16 mouse cellular contexts compared by ENCODE assay signal in genomic region chr5:115232516-115232915, GRCm38 (mm10). TPM values are rescaled to one million over a fixed set of nuclear protein-coding genes. Genes with fewer than 3 reads are reported as not detected.
"Had no signal": no experiment of that assay in that cellular context is flagged by ENCODE, and none has a peak within 500 bp of the region (broad histone marks: within the 10 kb centered on the region; RNA-seq: fewer than 3 reads in every experiment).

No protein-coding gene starts in this region.

- H3K9ac ChIP-seq: kidney, embryonic 15.5 days; limb, embryonic 13.5 days; liver, embryonic 12.5 days; liver, embryonic 15.5 days; lung, embryonic 15.5 days had no signal

- H3K4me3 ChIP-seq: limb, embryonic 13.5 days; liver, embryonic 12.5 days; liver, embryonic 15.5 days; lung, embryonic 15.5 days had no signal

- H3K27ac ChIP-seq: kidney, embryonic 15.5 days; limb, embryonic 13.5 days; liver, embryonic 12.5 days; liver, embryonic 15.5 days; lung, embryonic 15.5 days had no signal

- ATAC-seq: liver, embryonic 12.5 days had no signal

- H3K36me3 ChIP-seq: kidney, embryonic 15.5 days; limb, embryonic 13.5 days; liver, embryonic 12.5 days; liver, embryonic 15.5 days; lung, embryonic 15.5 days had no signal

- DNase-seq: kidney, adult 2 months; kidney, postnatal 10 days; kidney, postnatal 4 days; liver; lung, adult 18-20 months; lung, postnatal 10 days; lung, postnatal 36 days; midbrain, embryonic 14.5 days; thymus, adult 18-20 months; thymus, postnatal 36 days had no signal

- H3K9me3 ChIP-seq: kidney, embryonic 15.5 days; limb, embryonic 13.5 days; liver, embryonic 12.5 days; liver, embryonic 15.5 days; lung, embryonic 15.5 days had no signal

RNA-seq across cellular contexts. Expression of gene Cabp1, which starts 38.3 kb away (rescaled TPM):
- total RNA-seq: megakaryocyte-erythroid progenitor cell, adult 5-6 weeks had no signal
